Mouse (Mus musculus) C2C12 (cell line): ENCODE results near the gene Fcgrt.

ENCODE experiments used
- CTCF ChIP-seq: IDR thresholded peaks from one replicate; pipeline ENCODE4 v1.5.1; 2011; ENCODE audit not compliant: control insufficient read depth, insufficient read depth, insufficient read length
- FOSL1 ChIP-seq: IDR thresholded peaks from one replicate; pipeline ENCODE4 v1.8.0; 2011; ENCODE audit warnings: mild to moderate bottlenecking, low read length; ENCODE audit not compliant: poor library complexity, insufficient read depth, severe bottlenecking
- MYOD1 ChIP-seq: IDR thresholded peaks from one replicate; pipeline ENCODE4 v1.6.1; 2011; ENCODE audit warnings: low read depth; ENCODE audit not compliant: control insufficient read depth, insufficient read length
- MYOG ChIP-seq: IDR thresholded peaks from one replicate; pipeline ENCODE4 v1.6.1; 2011; ENCODE audit not compliant: control insufficient read depth, insufficient read length; ENCODE audit errors: extremely low read depth

DNA sequence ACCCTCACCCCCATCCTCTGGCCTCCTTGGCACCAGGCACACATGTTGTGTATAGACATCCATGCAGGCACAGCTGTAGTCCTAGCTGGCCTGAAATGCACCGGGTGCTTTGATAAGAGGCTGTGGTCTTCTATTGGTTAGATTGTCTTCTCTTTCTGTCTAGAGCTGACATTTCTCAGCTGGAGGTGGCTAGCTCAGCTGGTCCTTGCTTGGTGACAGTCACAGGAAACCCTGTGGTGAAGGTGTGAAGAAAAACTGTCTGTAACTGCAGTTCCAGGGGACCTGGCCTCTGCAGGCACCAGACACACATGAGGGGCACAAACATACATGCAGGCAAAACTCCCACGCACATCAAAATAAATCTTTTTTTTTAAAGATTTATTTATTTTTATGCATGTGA is 34.0 kb downstream of the Fcgrt start:
- TF ChIP-seq CTCF = no peak
- TF ChIP-seq FOSL1 = no peak
- TF ChIP-seq MYOD1 = no peak
- no peak for TF ChIP-seq MYOG
